Mouse (Mus musculus) CH12.LX (cell line): ENCODE measurements around the gene Hopx.

Experiments
- BHLHE40 ChIP-seq: IDR thresholded peaks from 2 replicates; pipeline ENCODE4 v1.6.1; 2011; ENCODE audit warnings: mild to moderate bottlenecking, low read depth, low read length, improper control_type of control experiment
- CTCF ChIP-seq, 2 experiments: IDR thresholded peaks in 1 of 2; conservative IDR thresholded peaks in 1 of 2; 2 replicates each; pipeline ENCODE4 v1.5.1; 2011 to 2012; ENCODE audit warnings: low read depth in 2 of 2, low read length in 2 of 2, improper control_type of control experiment in 1 of 2, inconsistent platforms in 1 of 2, mild to moderate bottlenecking in 1 of 2, moderate library complexity in 1 of 2
- POLR2A ChIP-seq: IDR thresholded peaks from 2 replicates; pipeline ENCODE4 v1.6.1; 2011; ENCODE audit warnings: low read depth, mild to moderate bottlenecking, improper control_type of control experiment, low read length

GRCm38 (mm10) chr5:77151075-77151474, 36.2 kb upstream of the Hopx start:
- no peak for TF ChIP-seq BHLHE40
- no peak for TF ChIP-seq POLR2A
- TF ChIP-seq CTCF (conservative IDR thresholded peaks at IDR 0.05 in 1 of 2, IDR thresholded peaks at IDR 0.05 in 1 of 2; ENCODE audit: low read depth in 2 of 2, low read length in 2 of 2) = no peak
